Mouse (Mus musculus): ENCODE data around the gene Ttc33.

DNA sequence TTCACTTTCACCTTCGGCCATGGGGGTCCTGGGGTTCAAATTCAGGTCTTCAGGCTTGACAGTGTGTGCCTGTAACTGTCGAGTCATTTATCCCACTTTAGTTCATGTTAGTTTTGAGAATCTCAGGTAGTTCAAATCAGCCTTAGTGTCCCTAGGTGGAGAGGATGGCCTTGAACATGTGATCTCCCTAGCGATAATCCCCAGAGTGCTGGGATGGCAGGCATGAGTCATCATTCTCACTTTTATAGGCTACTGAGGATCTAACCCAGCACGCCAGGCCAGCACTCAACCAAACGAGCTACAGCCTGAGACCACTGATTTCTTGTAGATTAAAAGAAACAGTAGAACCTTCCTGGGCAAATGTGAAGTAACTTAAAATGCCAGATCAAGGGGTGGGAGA is 43.3 kb upstream of the Ttc33 start:
- no peak for TF ChIP-seq CTCF (IDR thresholded peaks at IDR 0.05; ENCODE audit: borderline replicate concordance, extremely low read depth, insufficient read depth, insufficient read length)
- TF ChIP-seq POLR2A (IDR thresholded peaks at IDR 0.05; ENCODE audit: borderline replicate concordance, extremely low read depth, insufficient read depth, insufficient read length, poor library complexity, severe bottlenecking) = no peak

Data from brain, embryonic 14.5 days (tissue).